Mouse (Mus musculus) macrophage (primary cell): ENCODE results near the gene Psme2. TPM values are rescaled to one million over a fixed set of nuclear protein-coding genes. Genes with fewer than 3 reads are reported as not detected.

Source experiments
- H3K27ac ChIP-seq: fragments of 350-480 bp; formaldehyde crosslinking; 2 replicates; pipeline ENCODE4 v1.9.0; 2021
- H3K36me3 ChIP-seq: fragments of 350-480 bp; formaldehyde crosslinking; 2 replicates; pipeline ENCODE4 v1.9.0; 2021; ENCODE audit errors: inconsistent target
- H3K4me3 ChIP-seq: fragments of 350-480 bp; formaldehyde crosslinking; 2 replicates; pipeline ENCODE4 v1.9.0; 2021; ENCODE audit errors: inconsistent target
- H3K79me2 ChIP-seq: fragments of 350-480 bp; formaldehyde crosslinking; 2 replicates; pipeline ENCODE4 v1.9.0; 2021; ENCODE audit errors: inconsistent target
- WGBS: methylation state at CpG from one replicate; pipeline ENCODE4 v1.1.7; 2026; ENCODE audit warnings: inconsistent platforms; ENCODE audit not compliant: missing documents; 5-methylcytosine and 5-hydroxymethylcytosine counted together
- polyA plus RNA-seq: library from polyadenylated mRNA; stranded (reverse); fragments of 250-400 nt; gene quantifications from 3 replicates; pipeline ENCODE4 v1.2.4, GENCODE M21; 2018; ENCODE audit warnings: inconsistent platforms

Psme2 gene
- polyA plus RNA-seq, 1 experiment from 2014 or later, result 172 TPM

- Histone ChIP-seq H3K4me3 (no peak overlapping the region), H3K36me3 (peaks cover 43% of the 10 kb centered on the region), H3K27ac (no peak overlapping the region), H3K79me2 (peaks cover 13% of the 10 kb centered on the region; the same call in 1 of the 2 replicates)
- 90% methylated on average over 12 of the region's 12 CpGs for WGBS
These were observed 48.6 kb downstream of the Psme2 start for GRCm38 (mm10) chr14:55542268-55542667.

DNA sequence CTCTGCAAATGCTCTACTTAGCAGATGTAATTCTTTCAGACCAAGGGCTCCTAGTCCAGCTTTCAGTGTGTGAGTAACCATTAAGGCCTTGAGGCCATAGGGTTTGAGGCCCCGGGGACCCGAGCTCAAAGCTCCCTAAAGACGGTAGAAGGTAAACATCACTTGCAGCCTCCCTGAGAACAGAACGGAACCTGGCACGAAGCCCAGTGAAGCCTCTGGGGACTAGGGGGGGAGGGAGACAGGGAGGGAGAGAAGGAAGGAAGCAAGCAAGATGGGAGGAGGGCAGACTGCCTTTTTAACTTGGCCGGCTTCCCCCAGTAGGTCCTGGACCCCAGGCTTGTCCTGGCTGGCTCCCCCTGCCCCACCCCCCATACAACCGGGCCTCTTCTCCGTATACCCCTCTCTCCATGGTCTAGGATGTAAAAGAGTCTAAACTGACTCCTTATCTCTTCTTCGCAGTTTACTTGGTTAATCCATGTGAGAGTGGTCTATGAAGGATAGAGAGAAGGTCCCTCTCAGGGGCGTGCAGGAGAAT lies 50.1 kb downstream of the Psme2 start:
- H3K79me2 ChIP-seq, result peaks cover 13% of the 10 kb centered on the region; the same call in 1 of the 2 replicates
- H3K27ac ChIP-seq, result peak overlapping the region; percentile 75
- H3K36me3 ChIP-seq, result peaks cover 29% of the 10 kb centered on the region
- peak overlapping the region; percentile 84 for H3K4me3 ChIP-seq
- WGBS, result 3% methylated on average over 10 of the region's 10 CpGs

GRCm38 (mm10) chr14:55540067-55540786 lies 50.7 kb downstream of the Psme2 start, which contains the start of gene Pck2:
Gene Pck2, plus strand, starts transcription at chr14:55540266.
- Histone ChIP-seq H3K36me3 (peaks cover 23% of the 10 kb centered on the region), H3K79me2 (peaks cover 13% of the 10 kb centered on the region; the same call in 1 of the 2 replicates), H3K4me3 (peak within 1 kb of the TSS; percentile 84), H3K27ac (peak within 1 kb of the TSS; percentile 75)
- WGBS, result 1% methylated on average over 32 of the region's 32 CpGs

Other genes with a start within 250 kb of the Psme2 start
- gene Dhrs4, start 112.4 kb downstream of the Psme2 start, polyA plus RNA-seq, result 25.0 to 28.5 TPM (median 26.3 TPM) in 3 replicates
- 0.04 to 0.05 TPM in 2 of 3 replicates, not detected in the other for gene Carmil3, start 100.5 kb downstream of the Psme2 start, polyA plus RNA-seq
- not detected in 3 replicates for gene Cpne6, start 80.7 kb downstream of the Psme2 start, polyA plus RNA-seq
- gene Nrl, start 66.1 kb downstream of the Psme2 start, polyA plus RNA-seq, result not detected in 3 replicates
- 5.9 to 15.5 TPM (median 7.9 TPM) in 3 replicates for gene Pck2, start 50.8 kb downstream of the Psme2 start, polyA plus RNA-seq
- 44.4 to 59.1 TPM (median 44.6 TPM) in 3 replicates for gene Dcaf11, start 31.1 kb downstream of the Psme2 start, polyA plus RNA-seq
- 0.86 TPM in 1 of 3 replicates, not detected in the others for gene A730061H03Rik, start 30.7 kb downstream of the Psme2 start, polyA plus RNA-seq
- not detected in 3 replicates for gene Fitm1, start 15.5 kb downstream of the Psme2 start, polyA plus RNA-seq
- 213 to 335 TPM (median 292 TPM) in 3 replicates for gene Psme1, start 13.0 kb downstream of the Psme2 start, polyA plus RNA-seq
- 11.9 to 22.1 TPM (median 17.9 TPM) in 3 replicates for gene Emc9, start 5.8 kb downstream of the Psme2 start, polyA plus RNA-seq
- 16.3 to 31.6 TPM (median 19.7 TPM) in 3 replicates for gene Rnf31, start 595 bp upstream of the Psme2 start, polyA plus RNA-seq
- 57.2 to 69.1 TPM (median 61.1 TPM) in 3 replicates for gene Irf9, start 12.5 kb upstream of the Psme2 start, polyA plus RNA-seq
- not detected in 3 replicates for gene Rec8, start 26.9 kb upstream of the Psme2 start, polyA plus RNA-seq
- gene Ipo4, start 44.8 kb upstream of the Psme2 start, polyA plus RNA-seq, result 18.4 to 47.7 TPM (median 21.3 TPM) in 3 replicates
- 0.29 to 1.2 TPM (median 1.1 TPM) in 3 replicates for gene Gm49378, start 46.8 kb upstream of the Psme2 start, polyA plus RNA-seq
- gene Tm9sf1, start 52.7 kb upstream of the Psme2 start, polyA plus RNA-seq, result 35.2 to 63.2 TPM (median 58.1 TPM) in 3 replicates
- gene Tssk4, start 59.1 kb upstream of the Psme2 start, polyA plus RNA-seq, result 0.34 TPM in 1 of 3 replicates, not detected in the others
- gene Mdp1, start 69.4 kb upstream of the Psme2 start, polyA plus RNA-seq, result 25.4 to 29.3 TPM (median 26.3 TPM) in 3 replicates
- 27.4 to 36.4 TPM (median 34.4 TPM) in 3 replicates for gene Gmpr2, start 80.8 kb upstream of the Psme2 start, polyA plus RNA-seq
- 136 to 262 TPM (median 187 TPM) in 3 replicates for gene Nedd8, start 81.0 kb upstream of the Psme2 start, polyA plus RNA-seq
- 9.0 to 10.5 TPM (median 10.4 TPM) in 3 replicates for gene Tinf2, start 90.7 kb upstream of the Psme2 start, polyA plus RNA-seq
- 1.2 to 4.3 TPM (median 3.6 TPM) in 3 replicates for gene Tgm1, start 122.8 kb upstream of the Psme2 start, polyA plus RNA-seq
- gene Rabggta, start 131.2 kb upstream of the Psme2 start, polyA plus RNA-seq, result 7.5 to 16.7 TPM (median 12.4 TPM) in 3 replicates
- gene Dhrs1, start 154.6 kb upstream of the Psme2 start, polyA plus RNA-seq, result 63.5 to 108 TPM (median 106 TPM) in 3 replicates
- 9.3 to 22.6 TPM (median 12.9 TPM) in 3 replicates for gene Nop9, start 154.6 kb upstream of the Psme2 start, polyA plus RNA-seq
- 0.22 to 0.72 TPM (median 0.41 TPM) in 3 replicates for gene Cideb, start 167.3 kb upstream of the Psme2 start, polyA plus RNA-seq
- gene Ltb4r2, start 170.3 kb upstream of the Psme2 start, polyA plus RNA-seq, result 0.10 TPM in 1 of 3 replicates, not detected in the others
- gene Ltb4r1, start 174.8 kb upstream of the Psme2 start, polyA plus RNA-seq, result 0.25 to 0.33 TPM (median 0.32 TPM) in 3 replicates
- gene Adcy4, start 193.0 kb upstream of the Psme2 start, polyA plus RNA-seq, result 0.04 to 0.07 TPM in 2 of 3 replicates, not detected in the other
- gene Ripk3, start 197.8 kb upstream of the Psme2 start, polyA plus RNA-seq, result 11.7 to 24.6 TPM (median 17.7 TPM) in 3 replicates
- gene Nfatc4, start 232.0 kb upstream of the Psme2 start, polyA plus RNA-seq, result not detected in 3 replicates